Mouse (Mus musculus) kidney, embryonic 16.5 days (tissue): ENCODE results near the gene Tnfrsf8. TPM values are rescaled to one million over a fixed set of nuclear protein-coding genes. Genes with fewer than 3 reads are reported as not detected.
A peak's percentile ranks its signal among the peaks of the same experiment; 100 is the strongest.

Source experiments
- ATAC-seq: fragments of 200-750 bp; cut with Nextera tagmentation; 2 replicates; pipeline ENCODE4 v1.8.0; 2017; ENCODE audit warnings: moderate TSS enrichment; ENCODE audit not compliant: low FRiP score, low TSS enrichment
- H3K27ac ChIP-seq: fragments of 300-500 bp; sonication (generic); 2 replicates; pipeline ENCODE4 v1.5.1; 2014; ENCODE audit warnings: low read length
- H3K27me3 ChIP-seq: fragments of 300-500 bp; sonication (generic); 2 replicates; pipeline ENCODE4 v1.6.1; 2014; ENCODE audit warnings: low read length, control low read depth, mixed read lengths; ENCODE audit not compliant: insufficient read depth
- H3K36me3 ChIP-seq: fragments of 300-500 bp; sonication (generic); 2 replicates; pipeline ENCODE4 v1.6.1; 2014; ENCODE audit warnings: low read length, control low read depth, mixed read lengths; ENCODE audit not compliant: insufficient read depth
- H3K4me1 ChIP-seq: fragments of 300-500 bp; sonication (generic); 2 replicates; pipeline ENCODE4 v1.6.1; 2014; ENCODE audit warnings: low read length, control low read depth, mixed read lengths; ENCODE audit not compliant: insufficient read depth
- H3K4me2 ChIP-seq: fragments of 300-500 bp; sonication (generic); replicated peaks from 2 replicates; pipeline ENCODE4 v1.6.1; 2014; ENCODE audit warnings: low read depth, low read length
- H3K4me3 ChIP-seq: fragments of 300-500 bp; sonication (generic); 2 replicates; pipeline ENCODE4 v1.5.1; 2014; ENCODE audit warnings: mild to moderate bottlenecking, low read length
- H3K9ac ChIP-seq: fragments of 300-500 bp; sonication (generic); replicated peaks from 2 replicates; pipeline ENCODE4 v1.6.1; 2014; ENCODE audit warnings: low read length
- H3K9me3 ChIP-seq: fragments of 300-500 bp; sonication (generic); 2 replicates; pipeline ENCODE4 v1.6.1; 2016; ENCODE audit warnings: low read length, control low read depth
- WGBS: fragments of 180-500 bp; shearing (Covaris S2); extraction: QIAGEN DNeasy Blood & Tissue Kit; methylation state at CpG from one replicate; pipeline ENCODE4 v1.1.7; 2014; 5-methylcytosine and 5-hydroxymethylcytosine counted together
- polyA plus RNA-seq: library from polyadenylated mRNA; unstranded; fragments of >200 nt; fragmentation: Nextera tagmentation; extraction: Ambion mirVana; gene quantifications from 2 replicates; pipeline ENCODE4 v1.2.1, GENCODE M21; 2015

Tnfrsf8 gene
- polyA plus RNA-seq, 1 experiment from 2014 or later: not detected

DNA sequence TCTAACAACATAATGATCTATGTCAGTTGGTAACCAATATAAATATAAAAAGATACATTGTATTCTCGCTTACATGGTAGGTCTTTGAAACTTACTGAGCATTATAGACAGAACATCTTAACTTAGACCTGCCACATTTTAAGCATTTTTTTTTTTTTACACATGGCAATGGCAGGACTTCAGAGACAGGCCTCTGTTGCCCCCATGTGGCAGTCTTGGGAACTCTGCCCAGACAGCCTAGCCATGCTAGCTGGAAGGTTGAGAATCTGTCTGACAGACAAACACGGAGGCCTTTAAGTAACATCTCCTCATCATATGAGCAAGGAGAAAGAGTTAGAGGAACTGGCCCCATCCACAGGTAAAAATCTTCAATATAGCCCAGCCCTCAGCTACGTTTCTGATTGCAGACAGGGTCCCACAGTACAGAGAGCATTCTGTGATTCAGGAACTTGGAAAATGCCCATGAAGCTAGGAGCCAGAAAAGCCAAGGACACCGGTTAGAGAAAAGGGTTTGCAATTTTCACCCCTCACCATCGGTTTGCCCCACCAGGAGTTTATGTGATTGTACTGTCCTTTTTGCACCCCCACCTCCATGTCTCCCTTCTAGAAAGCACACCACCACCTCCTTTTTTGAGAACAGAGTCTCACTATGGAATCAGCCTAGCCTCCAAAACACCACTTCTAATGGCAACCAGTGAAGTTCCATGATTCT is 19.2 kb downstream of the Tnfrsf8 start:
- Histone ChIP-seq H3K9ac (no peak overlapping the region), H3K4me2 (no peak overlapping the region), H3K36me3 (no peaks in the 10 kb centered on the region), H3K4me3 (no peak overlapping the region), H3K27ac (no peak overlapping the region), H3K4me1 (0 out of 2 replicates have a peak, but pooled peaks cover 3% of the 10 kb centered on the region), H3K27me3 (no peaks in the 10 kb centered on the region), H3K9me3 (no peaks in the 10 kb centered on the region)
- WGBS: 53% methylated on average over 5 of the region's 5 CpGs
- no peak for ATAC-seq

GRCm38 (mm10) chr4:145294588-145294987 is 20.4 kb downstream of the Tnfrsf8 start:
- Histone ChIP-seq H3K27me3 (no peaks in the 10 kb centered on the region), H3K4me1 (no peaks in the 10 kb centered on the region), H3K4me2 (no peak overlapping the region), H3K4me3 (no peak overlapping the region), H3K27ac (no peak overlapping the region), H3K9ac (0 out of 2 replicates have a peak overlapping the region, but pooled peaks have one; percentile 35), H3K36me3 (no peaks in the 10 kb centered on the region), H3K9me3 (no peaks in the 10 kb centered on the region)
- 85% methylated on average over 5 of the region's 5 CpGs for WGBS
- no peak for ATAC-seq

GRCm38 (mm10) chr4:145286369-145287120 is 28.4 kb downstream of the Tnfrsf8 start:
- peak; percentile 59; the same call in 1 of the 2 replicates for ATAC-seq
- Histone ChIP-seq H3K27me3 (no peaks in the 10 kb centered on the region), H3K4me1 (no peaks in the 10 kb centered on the region), H3K4me3 (no peak overlapping the region), H3K9me3 (no peaks in the 10 kb centered on the region), H3K9ac (no peak overlapping the region), H3K4me2 (no peak overlapping the region), H3K36me3 (no peaks in the 10 kb centered on the region), H3K27ac (no peak overlapping the region)
- WGBS: 46% methylated on average over 4 of the region's 4 CpGs

- no peak overlapping the region for H3K4me3 ChIP-seq
- H3K27ac ChIP-seq: no peak overlapping the region
- no peaks in the 10 kb centered on the region for H3K27me3 ChIP-seq
- no peak overlapping the region for H3K4me2 ChIP-seq
- 90% methylated on average over 4 of the region's 4 CpGs for WGBS
- 0 out of 2 replicates have a peak, but pooled peaks cover 2% of the 10 kb centered on the region for H3K9me3 ChIP-seq
- no peaks in the 10 kb centered on the region for H3K36me3 ChIP-seq
- ATAC-seq: no peak
- no peak overlapping the region for H3K9ac ChIP-seq
- H3K4me1 ChIP-seq: no peaks in the 10 kb centered on the region
Observed at GRCm38 (mm10) chr4:145284675-145285074, 30.3 kb downstream of the Tnfrsf8 start.

GRCm38 (mm10) chr4:145283441-145283840 is 31.5 kb downstream of the Tnfrsf8 start:
- H3K4me3 ChIP-seq: no peak overlapping the region
- no peak overlapping the region for H3K9ac ChIP-seq
- 0 out of 2 replicates have a peak, but pooled peaks cover 5% of the 10 kb centered on the region for H3K9me3 ChIP-seq
- H3K4me1 ChIP-seq: no peaks in the 10 kb centered on the region
- no peak for ATAC-seq
- H3K27ac ChIP-seq: no peak overlapping the region
- 55% methylated on average over 6 of the region's 6 CpGs for WGBS
- H3K4me2 ChIP-seq: no peak overlapping the region
- H3K36me3 ChIP-seq: no peaks in the 10 kb centered on the region
- H3K27me3 ChIP-seq: no peaks in the 10 kb centered on the region

- Histone ChIP-seq H3K27ac (no peak overlapping the region), H3K4me2 (no peak overlapping the region), H3K4me3 (no peak overlapping the region), H3K27me3 (no peaks in the 10 kb centered on the region), H3K9ac (no peak overlapping the region), H3K36me3 (no peaks in the 10 kb centered on the region), H3K9me3 (0 out of 2 replicates have a peak, but pooled peaks cover 5% of the 10 kb centered on the region), H3K4me1 (no peaks in the 10 kb centered on the region)
- no peak for ATAC-seq
- 56% methylated on average over 6 of the region's 6 CpGs for WGBS
Observed at GRCm38 (mm10) chr4:145280966-145281365, 34.0 kb downstream of the Tnfrsf8 start.

GRCm38 (mm10) chr4:145278724-145279370 is 36.1 kb downstream of the Tnfrsf8 start:
- no peak overlapping the region for H3K9ac ChIP-seq
- H3K27ac ChIP-seq: no peak overlapping the region
- H3K4me2 ChIP-seq: no peak overlapping the region
- no peaks in the 10 kb centered on the region for H3K4me1 ChIP-seq
- ATAC-seq: no peak
- no peaks in the 10 kb centered on the region for H3K27me3 ChIP-seq
- H3K4me3 ChIP-seq: no peak overlapping the region
- H3K36me3 ChIP-seq: no peaks in the 10 kb centered on the region
- WGBS: 72% methylated on average over 3 of the region's 3 CpGs
- H3K9me3 ChIP-seq: 0 out of 2 replicates have a peak, but pooled peaks cover 5% of the 10 kb centered on the region

- 89% methylated on average over 2 of the region's 2 CpGs for WGBS
- no peak overlapping the region for H3K4me3 ChIP-seq
- no peaks in the 10 kb centered on the region for H3K27me3 ChIP-seq
- H3K4me2 ChIP-seq: no peak overlapping the region
- H3K9ac ChIP-seq: no peak overlapping the region
- H3K36me3 ChIP-seq: no peaks in the 10 kb centered on the region
- no peak for ATAC-seq
- 0 out of 2 replicates have a peak, but pooled peaks cover 5% of the 10 kb centered on the region for H3K9me3 ChIP-seq
- no peaks in the 10 kb centered on the region for H3K4me1 ChIP-seq
- no peak overlapping the region for H3K27ac ChIP-seq
Observed at GRCm38 (mm10) chr4:145278231-145278630, 36.7 kb downstream of the Tnfrsf8 start.

GRCm38 (mm10) chr4:145276368-145277249 is 38.4 kb downstream of the Tnfrsf8 start:
- whole genome bisulfite sequencing: 80% methylated on average over 6 of the region's 6 CpGs
- Histone ChIP-seq H3K4me3 (no peak overlapping the region), H3K27ac (no peak overlapping the region), H3K4me2 (no peak overlapping the region), H3K27me3 (no peaks in the 10 kb centered on the region), H3K4me1 (no peaks in the 10 kb centered on the region), H3K9ac (no peak overlapping the region), H3K9me3 (0 out of 2 replicates have a peak, but pooled peaks cover 5% of the 10 kb centered on the region), H3K36me3 (no peaks in the 10 kb centered on the region)
- ATAC-seq: no peak
